Mouse (Mus musculus): Measurements from ENCODE around the gene Fam178b. TPM values are rescaled to one million over a fixed set of nuclear protein-coding genes. Genes with fewer than 3 reads are reported as not detected.
A peak's percentile ranks its signal among the peaks of the same experiment; 100 is the strongest.

The Fam178b gene
- total RNA-seq, 2 experiments from 2014 or later: 0.83 TPM; not detected in 1

GRCm38 (mm10) chr1:36535477-36536396 lies 147.2 kb downstream of the Fam178b start:
- DNase-seq (ENCODE audit: low spot score): peak; percentile 31
- intact Hi-C loops (cut with DNase I): no loop called here

- no peak for DNase-seq (ENCODE audit: low spot score)
- intact Hi-C loops (cut with DNase I): no loop called here
Observed at GRCm38 (mm10) chr1:36534595-36535058, 148.4 kb downstream of the Fam178b start.

GRCm38 (mm10) chr1:36533546-36533945 lies 149.4 kb downstream of the Fam178b start:
- DNase-seq (ENCODE audit: low spot score): no peak
- intact Hi-C loops (cut with DNase I): no loop called here

GRCm38 (mm10) chr1:36531461-36531860 lies 151.5 kb downstream of the Fam178b start:
- intact Hi-C loops (cut with DNase I): no loop called here
- DNase-seq (ENCODE audit: low spot score): no peak

- no peak for DNase-seq (ENCODE audit: low spot score)
- intact Hi-C loops (cut with DNase I): no loop called here
Observed at GRCm38 (mm10) chr1:36530962-36531361, 152.0 kb downstream of the Fam178b start.

GRCm38 (mm10) chr1:36530485-36530884 lies 152.5 kb downstream of the Fam178b start:
- intact Hi-C loops (cut with DNase I): no loop called here
- no peak for DNase-seq (ENCODE audit: low spot score)

GRCm38 (mm10) chr1:36529875-36530274 lies 153.1 kb downstream of the Fam178b start:
- no peak for DNase-seq (ENCODE audit: low spot score)
- intact Hi-C loops (cut with DNase I): no loop called here

- DNase-seq (ENCODE audit: low spot score): no peak
- intact Hi-C loops (cut with DNase I): no loop called here
Observed at GRCm38 (mm10) chr1:36529274-36529673, 153.7 kb downstream of the Fam178b start.

- no peak for DNase-seq (ENCODE audit: low spot score)
- intact Hi-C loops (cut with DNase I): no loop called here
Observed at GRCm38 (mm10) chr1:36528351-36528750, 154.6 kb downstream of the Fam178b start.

GRCm38 (mm10) chr1:36526903-36527302 lies 156.1 kb downstream of the Fam178b start:
- DNase-seq (ENCODE audit: low spot score): no peak
- intact Hi-C loops (cut with DNase I): no loop called here

GRCm38 (mm10) chr1:36525774-36526173 lies 157.2 kb downstream of the Fam178b start:
- intact Hi-C loops (cut with DNase I): no loop called here
- no peak for DNase-seq (ENCODE audit: low spot score)

- intact Hi-C loops (cut with DNase I): no loop called here
- DNase-seq (ENCODE audit: low spot score): no peak
Observed at GRCm38 (mm10) chr1:36524058-36524457, 158.9 kb downstream of the Fam178b start.

- intact Hi-C loops (cut with DNase I): no loop called here
- DNase-seq (ENCODE audit: low spot score): no peak
Observed at GRCm38 (mm10) chr1:36523332-36524013, 159.5 kb downstream of the Fam178b start.

- no peak for DNase-seq (ENCODE audit: low spot score)
- intact Hi-C loops (cut with DNase I): no loop called here
Observed at GRCm38 (mm10) chr1:36522210-36522609, 160.8 kb downstream of the Fam178b start.

GRCm38 (mm10) chr1:36519626-36520025 lies 163.4 kb downstream of the Fam178b start:
- DNase-seq (ENCODE audit: low spot score): no peak
- intact Hi-C loops (cut with DNase I): no loop called here

- intact Hi-C loops (cut with DNase I): no loop called here
- DNase-seq (ENCODE audit: low spot score): no peak
Observed at GRCm38 (mm10) chr1:36518259-36518658, 164.7 kb downstream of the Fam178b start.

GRCm38 (mm10) chr1:36513718-36514117 lies 169.3 kb downstream of the Fam178b start:
- no peak for DNase-seq (ENCODE audit: low spot score)
- intact Hi-C loops (cut with DNase I): loop anchor here (2.0 kb wide), 1 partner anchor 31 kb away; no protein-coding TSS in a partner anchor

GRCm38 (mm10) chr1:36513310-36513709 lies 169.7 kb downstream of the Fam178b start:
- intact Hi-C loops (cut with DNase I): no loop called here
- no peak for DNase-seq (ENCODE audit: low spot score)

- intact Hi-C loops (cut with DNase I): no loop called here
- no peak for DNase-seq (ENCODE audit: low spot score)
Observed at GRCm38 (mm10) chr1:36512966-36513280, 170.1 kb downstream of the Fam178b start.

Data from heart, postnatal 25 days (tissue).